Mouse (Mus musculus): ENCODE data around the gene Hdac1.

The Hdac1 gene

GRCm38 (mm10) chr4:129542592-129543141, at the start of gene Hdac1:
Hdac1 (minus strand) TSS chr4:129542713.
- peak; percentile 94 for DNase-seq (ENCODE audit: low read depth)

GRCm38 (mm10) chr4:129588865-129589264, 46.4 kb upstream of the Hdac1 start:
- DNase-seq (ENCODE audit: low read depth) = no peak

GRCm38 (mm10) chr4:129586943-129587342, 44.4 kb upstream of the Hdac1 start:
- no peak for DNase-seq (ENCODE audit: low read depth)

- DNase-seq (ENCODE audit: low read depth) = no peak
These were observed 43.3 kb upstream of the Hdac1 start for GRCm38 (mm10) chr4:129585773-129586172.

- peak; percentile 94 for DNase-seq (ENCODE audit: low read depth)
These were observed 42.5 kb upstream of the Hdac1 start for GRCm38 (mm10) chr4:129584884-129585608.

GRCm38 (mm10) chr4:129584370-129584769, 41.9 kb upstream of the Hdac1 start:
- DNase-seq (ENCODE audit: low read depth) = peak; percentile 37

- no peak for DNase-seq (ENCODE audit: low read depth)
These were observed 39.7 kb upstream of the Hdac1 start for GRCm38 (mm10) chr4:129582251-129582650.

GRCm38 (mm10) chr4:129580347-129580746, 37.8 kb upstream of the Hdac1 start:
- DNase-seq (ENCODE audit: low read depth) = peak; percentile 56

DNA sequence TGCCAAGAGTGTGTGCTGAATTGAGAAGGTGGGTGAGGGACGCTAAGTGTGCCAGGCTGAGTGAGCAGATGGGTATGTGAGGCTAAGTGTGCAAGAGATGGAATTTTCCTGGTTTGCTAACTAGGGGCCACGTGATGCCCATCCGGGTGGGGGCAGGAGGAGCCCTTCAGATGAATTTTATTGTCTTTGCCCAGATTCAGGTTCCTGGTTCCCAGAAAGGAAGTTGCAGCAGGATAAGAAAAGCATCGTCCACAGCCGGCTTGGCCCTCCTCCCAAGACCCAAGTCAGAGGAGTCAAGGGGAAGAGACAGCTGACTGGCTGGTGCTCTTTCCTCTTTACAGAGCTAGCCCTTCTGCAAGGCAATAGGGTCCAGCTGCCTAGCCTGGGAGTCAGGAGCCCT, 36.0 kb upstream of the Hdac1 start, which contains the start of gene Fam167b:
Gene Fam167b (minus strand): TSS at position 84 of the 400 bp plus-strand sequence.
- no peak for DNase-seq (ENCODE audit: low read depth)

- DNase-seq (ENCODE audit: low read depth) = no peak
These were observed 35.2 kb upstream of the Hdac1 start for GRCm38 (mm10) chr4:129577688-129578087.

GRCm38 (mm10) chr4:129576863-129577491, 34.5 kb upstream of the Hdac1 start:
- DNase-seq (ENCODE audit: low read depth) = peak; percentile 79

- DNase-seq (ENCODE audit: low read depth) = peak; percentile 96
These were observed 32.8 kb upstream of the Hdac1 start for GRCm38 (mm10) chr4:129575171-129575844.

DNA sequence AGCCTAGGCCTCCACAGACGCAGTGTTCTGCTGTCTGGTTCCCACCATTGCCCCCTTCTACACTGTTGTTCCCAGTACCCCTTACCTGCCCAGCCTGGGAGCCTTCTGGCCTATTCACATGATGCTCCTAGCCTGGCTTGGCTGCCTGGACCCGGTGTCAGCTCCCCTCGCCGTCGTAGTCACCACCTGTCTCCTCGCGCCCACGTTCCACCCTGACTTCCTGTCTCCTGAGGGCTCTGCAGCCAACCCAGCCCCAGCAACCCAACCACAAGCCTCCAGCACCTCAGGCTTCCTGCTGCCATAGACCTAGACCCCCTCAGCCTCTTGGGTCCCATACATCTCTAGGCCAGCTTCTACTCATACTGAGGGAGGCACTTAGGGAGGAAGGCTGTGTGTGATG, 30.9 kb upstream of the Hdac1 start, which contains the start of gene Lck:
Gene Lck (minus strand): TSS at position 212 of the 400 bp plus-strand sequence.
- peak; percentile 86 for DNase-seq (ENCODE audit: low read depth)

DNA sequence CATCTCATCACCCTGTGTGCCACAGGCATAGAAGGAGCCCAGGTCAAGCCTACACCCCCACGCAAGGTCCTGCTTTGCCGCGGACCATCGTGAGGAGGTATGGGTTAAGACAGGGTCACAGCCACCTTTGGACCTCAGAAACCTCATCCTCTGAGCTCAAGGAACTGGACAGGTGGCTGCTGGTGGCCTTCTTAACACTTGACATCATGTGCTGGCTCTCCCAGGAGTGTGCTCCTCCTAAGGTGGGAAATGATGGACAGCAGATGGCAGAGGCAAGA, 30.5 kb upstream of the Hdac1 start:
- DNase-seq (ENCODE audit: low read depth) = peak; percentile 54

- peak; percentile 76 for DNase-seq (ENCODE audit: low read depth)
These were observed 30.0 kb upstream of the Hdac1 start for GRCm38 (mm10) chr4:129572236-129573092.

DNA sequence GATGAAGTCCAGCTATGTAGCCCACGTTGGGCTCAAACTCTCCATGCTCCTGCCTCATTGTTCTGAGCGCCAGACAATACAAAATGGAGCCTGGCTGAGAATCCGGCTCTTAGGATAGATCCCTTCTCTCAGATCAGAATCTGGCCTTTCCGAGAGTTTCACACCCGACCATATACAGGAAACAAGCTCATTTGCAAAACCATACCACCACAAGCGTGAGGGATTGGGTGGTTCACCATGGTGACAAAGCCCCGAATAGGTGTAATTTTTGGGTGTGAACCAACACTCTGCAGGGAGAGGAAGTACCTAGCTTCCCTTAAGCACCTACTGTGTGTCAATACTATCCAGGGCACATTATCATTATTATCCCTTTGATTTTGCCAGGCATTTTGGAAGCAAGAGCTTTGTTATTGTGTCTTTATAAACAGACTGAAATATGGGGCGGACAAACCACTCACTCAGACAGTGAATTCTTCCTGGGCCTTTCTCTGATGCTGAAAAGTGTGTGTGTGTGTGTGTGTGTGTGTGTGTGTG, 29.1 kb upstream of the Hdac1 start:
- peak; percentile 73 for DNase-seq (ENCODE audit: low read depth)

GRCm38 (mm10) chr4:129570028-129570427, 27.5 kb upstream of the Hdac1 start:
- DNase-seq (ENCODE audit: low read depth) = peak; percentile 88

- no peak for DNase-seq (ENCODE audit: low read depth)
These were observed 25.9 kb upstream of the Hdac1 start for GRCm38 (mm10) chr4:129568366-129568765.

DNA sequence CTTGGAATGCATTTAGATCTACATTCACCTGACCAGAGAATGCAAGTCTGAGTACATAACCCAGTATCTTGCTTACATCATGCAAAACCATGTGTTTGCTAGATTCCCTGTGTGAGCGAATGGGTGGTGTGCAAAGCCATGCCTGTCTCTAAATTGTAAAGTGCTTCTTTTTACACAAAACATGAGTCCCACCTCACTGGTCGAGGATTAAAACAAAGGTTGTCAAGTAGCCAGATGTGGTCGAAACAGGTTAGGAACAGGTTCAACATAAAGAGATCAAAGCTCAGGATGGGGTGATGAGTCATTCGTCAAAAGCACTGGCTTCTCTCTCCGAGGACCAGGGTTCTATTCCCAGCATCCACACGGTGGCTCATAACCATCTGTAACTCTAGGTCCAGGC, 22.6 kb upstream of the Hdac1 start:
- DNase-seq (ENCODE audit: low read depth) = peak; percentile 77

DNA sequence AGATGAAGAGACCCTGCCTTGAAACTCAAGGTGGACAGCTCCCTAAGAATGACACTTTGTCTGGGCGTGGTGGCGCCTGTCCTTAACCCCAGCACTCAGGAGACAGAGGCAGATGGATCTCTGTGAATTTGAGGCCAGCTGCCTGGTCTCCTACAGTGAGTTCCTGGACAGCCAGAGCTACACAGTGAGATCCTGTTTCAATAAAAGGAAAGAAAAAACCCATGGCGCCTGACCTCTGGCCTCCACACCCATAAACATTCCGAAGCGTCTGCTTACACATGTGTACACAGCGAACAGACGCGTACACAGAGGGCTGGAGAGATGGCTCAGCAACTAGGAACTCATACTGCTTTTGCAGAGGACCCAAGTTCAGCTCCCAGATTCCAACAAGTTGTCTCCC, 21.2 kb upstream of the Hdac1 start:
- peak; percentile 19 for DNase-seq (ENCODE audit: low read depth)

DNA sequence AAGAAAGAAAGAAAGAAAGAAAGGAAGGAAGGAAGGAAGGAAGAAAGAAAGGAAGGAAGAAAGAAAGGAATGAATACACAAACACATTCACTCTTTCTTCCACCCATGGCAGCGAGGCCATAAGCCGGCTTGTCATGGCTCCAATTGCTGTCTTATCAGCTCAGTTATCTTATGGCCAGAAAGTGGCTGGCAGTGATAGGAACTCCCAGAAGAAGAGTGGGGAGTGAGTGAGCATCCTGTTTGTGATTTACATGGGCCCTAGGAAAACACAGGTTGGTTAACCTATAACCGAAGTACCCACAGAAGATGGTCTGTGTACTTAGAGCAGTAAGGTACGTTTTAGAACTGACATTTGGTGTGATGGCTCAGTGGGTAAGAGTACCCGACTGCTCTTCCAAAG, 18.7 kb upstream of the Hdac1 start:
- no peak for DNase-seq (ENCODE audit: low read depth)
